In the genomic region with DNA sequence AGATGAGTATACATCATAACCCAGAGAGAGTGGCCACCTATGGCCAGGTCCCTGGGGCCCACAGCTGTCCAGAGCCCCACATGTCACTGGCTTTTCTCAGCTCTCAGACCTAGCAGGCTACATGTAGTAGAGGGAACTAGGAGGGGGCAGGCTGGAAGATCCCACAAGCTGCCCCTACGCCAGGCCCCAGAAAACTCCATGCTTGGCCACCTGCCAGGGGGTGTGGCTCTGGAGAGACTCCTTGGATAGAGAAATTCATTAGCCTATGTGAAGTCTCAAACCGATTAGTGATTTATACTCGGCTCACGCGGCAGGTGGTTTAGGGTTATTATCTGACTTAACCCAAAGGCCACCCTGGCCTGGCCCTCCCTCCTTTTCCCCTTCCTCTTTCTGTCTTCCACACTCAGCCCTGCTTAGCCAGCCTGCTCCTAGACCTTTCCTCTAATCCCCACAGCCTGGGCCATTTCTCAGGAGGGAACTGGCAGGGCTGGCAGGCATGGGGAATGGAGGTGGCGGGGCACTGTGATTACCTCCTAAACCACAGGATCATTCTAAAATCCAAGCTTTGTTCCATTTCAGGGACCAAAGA, we compare ENCODE assay signal across 11 mouse cellular contexts.
DNase-seq lines count a peak whose midpoint lies in the region; ATAC-seq and TF ChIP-seq lines count a peak whose summit lies in the region.
"Had no signal": no experiment of that assay in that cellular context is flagged by ENCODE, and none has a peak within 500 bp of the region (broad histone marks: within the 10 kb centered on the region; RNA-seq: fewer than 3 reads in every experiment).

No protein-coding gene starts in this region.

- no peaks in the 10 kb centered on the region for H3K36me3 ChIP-seq in heart, postnatal 0 days (replicated peaks; ENCODE audit: control insufficient read depth, insufficient read depth, low read length)
- H3K36me3 ChIP-seq in midbrain, embryonic 11.5 days (ENCODE audit: control insufficient read depth, insufficient read depth, low read length) = no peaks in the 10 kb centered on the region
- no peaks in the 10 kb centered on the region for H3K36me3 ChIP-seq in midbrain, embryonic 16.5 days (ENCODE audit: control insufficient read depth, insufficient read depth, low read length)
- H3K36me3 ChIP-seq in forebrain, embryonic 16.5 days (ENCODE audit: control insufficient read depth, insufficient read depth) = no peaks in the 10 kb centered on the region
- H3K36me3 ChIP-seq: limb, embryonic 15.5 days had no signal

- no peak overlapping the region for H3K9ac ChIP-seq in heart, postnatal 0 days (replicated peaks; ENCODE audit: low read depth, low read length)
- no peak overlapping the region for H3K9ac ChIP-seq in midbrain, embryonic 11.5 days (ENCODE audit: low read length)
- H3K9ac ChIP-seq in midbrain, embryonic 16.5 days (ENCODE audit: low read depth, low read length) = no peak overlapping the region
- no peak overlapping the region for H3K9ac ChIP-seq in forebrain, embryonic 16.5 days (replicated peaks; ENCODE audit: low read depth, low read length)
- H3K9ac ChIP-seq: limb, embryonic 15.5 days had no signal

- peaks cover 11% of the 10 kb centered on the region for H3K4me1 ChIP-seq in heart, postnatal 0 days (ENCODE audit: control insufficient read depth, insufficient read depth)
- H3K4me1 ChIP-seq in midbrain, embryonic 11.5 days (ENCODE audit: control insufficient read depth, insufficient read depth, low read length) = peaks cover 17% of the 10 kb centered on the region
- H3K4me1 ChIP-seq in midbrain, embryonic 16.5 days (ENCODE audit: control insufficient read depth, insufficient read depth, low read length) = peaks cover 2% of the 10 kb centered on the region
- peaks cover 12% of the 10 kb centered on the region; the same call in 1 of the 2 replicates for H3K4me1 ChIP-seq in forebrain, embryonic 16.5 days (replicated peaks; ENCODE audit: control insufficient read depth, insufficient read depth, low read length)

- H3K9me3 ChIP-seq in heart, postnatal 0 days (replicated peaks; ENCODE audit: control insufficient read depth, low read length) = no peaks in the 10 kb centered on the region
- H3K9me3 ChIP-seq in midbrain, embryonic 11.5 days (ENCODE audit: control insufficient read depth, low read length) = no peaks in the 10 kb centered on the region
- H3K9me3 ChIP-seq in midbrain, embryonic 16.5 days (replicated peaks; ENCODE audit: control insufficient read depth, low read length, poor library complexity, severe bottlenecking) = no peaks in the 10 kb centered on the region
- no peaks in the 10 kb centered on the region for H3K9me3 ChIP-seq in forebrain, embryonic 16.5 days (ENCODE audit: control insufficient read depth, low read length)
- H3K9me3 ChIP-seq: limb, embryonic 15.5 days had no signal

- ATAC-seq in heart, postnatal 0 days (ENCODE audit: insufficient read depth, low read depth) = no peak
- no peak for ATAC-seq in midbrain, embryonic 11.5 days (ENCODE audit: low FRiP score)
- no peak for ATAC-seq in midbrain, embryonic 16.5 days
- peak; percentile 41 for ATAC-seq in forebrain, embryonic 16.5 days

- DNase-seq in heart, postnatal 0 days (ENCODE audit: low spot score) = peak; percentile 32
- DNase-seq in heart, adult 8-10 months (ENCODE audit: low spot score) = no peak
- peak; percentile 80 for DNase-seq in midbrain, embryonic 11.5 days (ENCODE audit: low spot score, missing footprints)
- DNase-seq in retina, postnatal 7 days (ENCODE audit: low read depth, low spot score) = peak; percentile 67
- no peak for DNase-seq in gastrocnemius, adult 8-10 months (ENCODE audit: low spot score in 2 of 2)
- DNase-seq in thymus, postnatal 36 days = no peak
- DNase-seq: right cerebral cortex, adult 18-20 months; thymus, adult 2 months had no signal

- H3K4me3 ChIP-seq in heart, postnatal 0 days (ENCODE audit: low read depth, low read length) = no peak overlapping the region
- H3K4me3 ChIP-seq in midbrain, embryonic 11.5 days (ENCODE audit: low read depth, low read length) = no peak overlapping the region
- H3K4me3 ChIP-seq in midbrain, embryonic 16.5 days (ENCODE audit: low read depth, low read length) = no peak overlapping the region
- no peak overlapping the region for H3K4me3 ChIP-seq in forebrain, embryonic 16.5 days (replicated peaks; ENCODE audit: low read length)
- H3K4me3 ChIP-seq: limb, embryonic 15.5 days had no signal

- 0 out of 2 replicates have a peak overlapping the region, but pooled peaks have one; percentile 11 for H3K27ac ChIP-seq in heart, postnatal 0 days (ENCODE audit: low read depth)
- no peak overlapping the region for H3K27ac ChIP-seq in midbrain, embryonic 11.5 days (ENCODE audit: low read depth, low read length)
- no peak overlapping the region for H3K27ac ChIP-seq in midbrain, embryonic 16.5 days (ENCODE audit: low read length)
- H3K27ac ChIP-seq in forebrain, embryonic 16.5 days (ENCODE audit: low read length) = no peak overlapping the region
- H3K27ac ChIP-seq: limb, embryonic 15.5 days had no signal

- TF ChIP-seq EP300 in heart, postnatal 0 days (IDR thresholded peaks at IDR 0.05; ENCODE audit: low read depth) = no peak

- 58% methylated on average over 6 of the region's 6 CpGs for WGBS in heart, postnatal 0 days
- WGBS in midbrain, embryonic 11.5 days = 36% methylated on average over 6 of the region's 6 CpGs
- 40% methylated on average over 6 of the region's 6 CpGs for WGBS in midbrain, embryonic 16.5 days
- 28% methylated on average over 6 of the region's 6 CpGs for WGBS in forebrain, embryonic 16.5 days

- TF ChIP-seq CTCF in heart, postnatal 0 days (IDR thresholded peaks at IDR 0.05; ENCODE audit: low read depth) = no peak

- no peaks in the 10 kb centered on the region; the same call in 1 of the 2 replicates for H3K27me3 ChIP-seq in heart, postnatal 0 days (ENCODE audit: control insufficient read depth, insufficient read depth, low read length)
- peaks cover 39% of the 10 kb centered on the region for H3K27me3 ChIP-seq in midbrain, embryonic 11.5 days (ENCODE audit: control insufficient read depth, insufficient read depth, low read length)
- H3K27me3 ChIP-seq in midbrain, embryonic 16.5 days (ENCODE audit: control insufficient read depth, insufficient read depth, low read depth, low read length) = peaks cover 11% of the 10 kb centered on the region
- no peaks in the 10 kb centered on the region for H3K27me3 ChIP-seq in forebrain, embryonic 16.5 days (replicated peaks; ENCODE audit: control insufficient read depth, insufficient read depth, low read length)

- no peak overlapping the region for H3K4me2 ChIP-seq in heart, postnatal 0 days (ENCODE audit: low read depth, low read length)
- no peak overlapping the region for H3K4me2 ChIP-seq in midbrain, embryonic 11.5 days
- H3K4me2 ChIP-seq in midbrain, embryonic 16.5 days (ENCODE audit: low read length) = no peak overlapping the region
- H3K4me2 ChIP-seq in forebrain, embryonic 16.5 days (ENCODE audit: low read length) = no peak overlapping the region
- H3K4me2 ChIP-seq: limb, embryonic 15.5 days had no signal

Comparison
In these comparisons a context has a peak if more than half of its experiments do, and no peak if none do; other contexts are left out.
1. DNase-seq: peak in heart, postnatal 0 days (single experiment), midbrain, embryonic 11.5 days (single experiment) and retina, postnatal 7 days (single experiment); none in heart, adult 8-10 months (single experiment), gastrocnemius, adult 8-10 months (0 of 2) and thymus, postnatal 36 days (0 of 2).